Mouse (Mus musculus): ENCODE data around the gene Pcsk4.

Pcsk4 gene

DNA sequence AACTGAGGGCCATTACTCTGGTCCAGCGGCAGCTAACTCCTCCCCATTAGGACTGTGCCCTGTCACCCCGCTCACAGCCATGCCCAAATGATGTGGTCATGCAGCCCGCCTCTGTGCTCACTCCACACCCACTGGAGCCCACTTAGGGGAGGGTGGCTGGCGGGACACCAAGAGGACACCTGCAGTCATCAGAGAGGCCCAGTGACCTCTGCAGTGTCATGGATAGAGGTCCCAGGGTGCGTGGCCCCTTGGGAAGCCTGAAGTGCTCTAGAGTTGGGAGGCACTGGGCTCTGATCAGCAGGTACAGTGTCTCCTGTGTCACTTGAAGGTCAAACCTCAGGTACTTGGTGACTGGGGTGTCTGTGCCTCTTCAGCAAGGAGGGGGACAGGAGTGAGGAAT, 32.5 kb downstream of the Pcsk4 start:
- DNase-seq (ENCODE audit: low spot score), result no peak

DNA sequence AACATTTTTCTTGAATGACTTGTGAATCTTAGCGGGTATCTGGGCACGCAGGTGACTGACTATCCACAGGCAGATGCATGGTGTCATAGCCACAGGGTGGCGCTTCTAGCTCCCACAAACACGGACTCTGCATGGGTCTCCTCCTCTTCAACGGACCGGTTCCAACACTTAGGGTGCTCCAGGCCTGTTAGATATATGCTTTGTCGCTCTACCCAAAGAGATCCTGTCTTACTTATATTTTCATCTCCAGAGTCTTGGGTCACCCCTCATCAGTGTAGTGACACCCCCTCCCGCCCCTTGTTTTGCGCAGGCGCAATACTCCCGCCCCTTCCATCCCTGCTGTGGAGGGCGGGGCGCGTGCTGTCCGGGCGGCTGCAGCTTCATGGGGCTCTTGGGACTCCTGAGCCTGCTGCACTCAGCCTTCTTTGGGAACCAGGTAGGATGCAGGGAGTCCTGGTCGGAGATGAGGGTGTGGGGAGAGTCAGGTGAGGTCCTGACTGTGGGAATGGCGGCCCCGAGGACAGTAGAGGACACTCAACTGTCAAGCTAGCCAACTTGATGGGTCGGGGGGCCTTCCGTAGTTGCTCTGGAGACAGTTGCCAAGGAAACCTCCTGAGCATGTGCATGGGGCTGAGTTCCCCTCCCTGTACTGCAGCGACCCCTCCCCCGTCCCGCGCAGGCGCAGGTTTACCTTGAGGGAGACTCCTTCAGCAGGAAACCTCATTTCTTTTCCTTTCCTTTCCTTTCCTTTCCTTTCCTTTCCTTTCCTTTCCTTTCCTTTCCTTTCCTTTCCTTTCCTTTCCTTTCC, 33.5 kb downstream of the Pcsk4 start, which contains the start of gene Apc2:
Gene Apc2, plus strand, starts transcription at position 360 of the 808 bp plus-strand sequence.
- peak; percentile 71 for DNase-seq (ENCODE audit: low spot score)

GRCm38 (mm10) chr10:80294788-80295303, 34.5 kb downstream of the Pcsk4 start:
- no peak for DNase-seq (ENCODE audit: low spot score)

DNA sequence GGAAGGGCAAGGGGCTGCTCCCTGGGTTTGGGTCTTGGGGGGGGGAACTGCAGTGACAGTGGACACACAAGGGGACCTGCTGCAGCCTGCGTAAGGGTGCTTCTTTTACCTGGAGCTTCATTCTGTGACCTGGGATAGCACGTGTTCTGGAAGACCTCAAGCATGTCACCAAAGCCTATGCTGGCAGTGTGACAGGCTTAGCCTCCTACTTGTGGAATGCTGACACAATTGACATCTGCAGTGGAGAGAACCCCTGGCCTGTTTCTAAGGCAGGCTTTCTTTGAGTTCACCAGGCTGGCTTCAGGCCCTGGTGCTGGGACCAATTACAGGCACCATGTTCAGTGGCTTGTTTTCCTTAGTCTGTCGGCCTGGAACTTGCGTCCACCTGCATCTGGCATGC, 35.0 kb downstream of the Pcsk4 start:
- DNase-seq (ENCODE audit: low spot score), result no peak

DNA sequence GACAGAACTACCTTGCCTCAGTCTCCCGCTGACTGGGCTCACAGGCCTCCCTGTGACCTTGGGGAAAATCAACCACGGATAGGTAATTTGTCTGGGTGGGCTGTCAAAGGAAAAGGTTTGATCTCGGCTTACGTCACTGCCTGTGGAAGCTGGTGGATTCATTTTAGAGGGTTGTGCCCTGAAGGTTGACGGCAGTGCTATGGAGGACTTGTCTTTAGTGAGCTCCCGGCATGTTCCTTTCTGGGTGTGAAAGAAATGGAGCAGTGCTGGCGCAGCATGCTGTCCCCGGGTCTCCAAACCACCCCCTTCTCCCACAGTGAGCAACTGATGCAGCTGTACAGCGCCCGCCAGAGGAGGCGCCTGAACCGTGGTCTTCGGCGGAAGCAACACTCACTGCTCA, 36.0 kb downstream of the Pcsk4 start:
- DNase-seq (ENCODE audit: low spot score), result no peak

DNA sequence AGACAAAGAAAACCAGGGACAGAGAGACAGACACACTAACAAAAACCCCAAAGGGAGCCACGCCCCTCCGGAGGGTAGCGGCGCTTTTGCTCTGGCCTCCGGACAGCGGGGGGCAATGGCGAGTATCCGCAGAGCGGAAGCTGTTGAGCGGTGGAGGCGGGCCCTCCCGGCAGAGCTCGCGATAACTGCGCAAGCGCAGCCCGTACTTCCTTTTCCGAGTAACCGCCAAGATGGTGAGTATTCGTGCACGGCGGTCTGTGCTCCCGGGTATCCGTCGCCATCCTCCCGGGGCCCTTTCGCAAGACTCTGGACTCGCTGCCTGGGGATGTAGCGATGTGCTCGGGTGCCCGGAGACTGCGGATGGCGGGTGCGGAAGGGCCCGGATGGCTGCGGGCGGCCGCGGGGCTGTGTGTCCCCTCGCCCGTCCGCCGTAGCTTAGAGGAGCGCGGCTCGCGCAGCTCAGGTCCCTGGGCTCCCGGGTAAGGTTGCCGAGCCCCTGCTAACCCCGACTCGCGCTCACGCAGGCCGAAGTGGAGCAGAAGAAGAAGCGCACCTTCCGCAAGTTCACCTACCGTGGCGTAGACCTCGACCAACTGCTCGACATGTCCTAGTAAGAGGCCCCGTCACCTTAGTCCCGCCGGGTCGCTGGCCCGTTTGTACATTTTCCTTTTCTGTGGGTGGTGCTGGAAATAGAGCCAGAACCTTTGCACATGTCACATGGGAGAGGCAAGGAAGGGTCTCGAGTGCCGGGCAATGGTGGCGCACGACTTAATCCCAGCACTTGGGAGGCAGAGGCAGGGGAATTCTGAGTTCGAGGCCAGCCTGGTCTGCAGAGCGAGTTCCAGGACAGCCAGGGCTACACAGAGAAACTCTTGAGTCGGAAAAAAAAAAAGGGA, 36.8 kb downstream of the Pcsk4 start, which contains the start of gene Rps15:
Gene Rps15, plus strand, starts transcription at position 203 of the 896 bp plus-strand sequence.
- peak; percentile 84 for DNase-seq (ENCODE audit: low spot score)

DNA sequence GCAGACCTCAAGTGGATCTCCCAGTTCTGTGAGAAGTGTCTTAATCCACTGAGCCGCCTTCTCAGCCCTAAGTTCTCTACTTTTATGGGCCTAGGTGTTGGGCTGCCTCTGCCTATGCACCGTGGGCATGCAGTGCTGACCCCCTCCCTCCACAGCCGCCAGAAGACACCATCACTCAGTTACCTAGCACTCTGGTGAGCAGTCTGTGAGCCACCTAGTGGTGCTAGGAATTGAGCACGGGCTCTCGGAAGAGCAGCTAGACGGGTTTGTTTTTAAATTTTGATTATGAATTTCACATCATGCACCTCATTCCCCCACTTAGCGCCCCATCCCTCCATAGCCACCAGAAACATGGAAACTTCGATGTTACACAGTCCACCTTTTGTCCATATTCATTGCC, 40.6 kb downstream of the Pcsk4 start:
- DNase-seq (ENCODE audit: low spot score), result no peak

GRCm38 (mm10) chr10:80288097-80288496, 41.2 kb downstream of the Pcsk4 start:
- no peak for DNase-seq (ENCODE audit: low spot score)

DNA sequence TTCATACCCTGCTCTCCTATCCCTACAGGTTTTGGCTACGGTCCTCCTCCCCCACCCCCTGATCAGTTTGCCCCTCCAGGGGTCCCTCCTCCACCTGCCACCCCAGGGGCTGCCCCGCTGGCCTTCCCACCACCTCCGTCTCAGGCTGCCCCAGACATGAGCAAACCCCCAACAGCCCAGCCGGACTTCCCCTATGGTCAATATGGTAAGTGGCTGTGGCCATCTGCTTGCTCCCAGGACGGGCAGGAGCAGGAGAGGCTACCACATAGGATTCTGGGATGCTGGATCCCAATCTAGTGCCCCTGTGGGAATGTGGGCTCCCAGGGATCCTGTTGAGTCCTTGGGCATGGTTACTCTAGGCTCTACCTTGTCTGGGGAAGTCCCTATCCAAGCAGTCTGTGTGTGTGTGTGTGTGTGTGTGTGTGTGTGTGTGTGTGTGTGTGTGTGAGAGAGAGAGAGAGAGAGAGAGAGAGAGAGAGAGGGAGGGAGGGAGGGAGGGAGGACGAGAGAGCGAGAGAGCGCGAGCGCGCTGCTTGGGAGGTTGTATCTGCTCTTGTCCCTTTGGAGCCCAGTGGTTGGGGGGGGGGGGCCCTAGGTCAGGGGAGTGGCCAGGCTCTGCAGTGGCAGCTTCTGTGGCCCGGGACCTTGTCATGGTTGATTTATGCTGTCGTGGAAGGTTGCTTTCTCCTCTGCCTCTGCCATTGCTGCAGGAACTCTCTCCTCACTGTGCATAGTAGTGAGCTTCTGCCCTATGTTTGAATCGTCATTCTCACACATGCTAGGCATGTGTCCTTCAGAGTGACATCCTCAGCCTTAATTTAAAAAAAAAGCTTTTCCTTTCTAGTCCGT, 43.9 kb downstream of the Pcsk4 start:
- DNase-seq (ENCODE audit: low spot score), result no peak

- no peak for DNase-seq (ENCODE audit: low spot score)
Measured at GRCm38 (mm10) chr10:80282481-80283441, 46.5 kb downstream of the Pcsk4 start.

GRCm38 (mm10) chr10:80281921-80282371, 47.4 kb downstream of the Pcsk4 start:
- no peak for DNase-seq (ENCODE audit: low spot score)

- DNase-seq (ENCODE audit: low spot score), result no peak
Measured at GRCm38 (mm10) chr10:80281304-80281703, 48.0 kb downstream of the Pcsk4 start.

- DNase-seq (ENCODE audit: low spot score), result no peak
Measured at GRCm38 (mm10) chr10:80279273-80279672, 50.0 kb downstream of the Pcsk4 start.

DNA sequence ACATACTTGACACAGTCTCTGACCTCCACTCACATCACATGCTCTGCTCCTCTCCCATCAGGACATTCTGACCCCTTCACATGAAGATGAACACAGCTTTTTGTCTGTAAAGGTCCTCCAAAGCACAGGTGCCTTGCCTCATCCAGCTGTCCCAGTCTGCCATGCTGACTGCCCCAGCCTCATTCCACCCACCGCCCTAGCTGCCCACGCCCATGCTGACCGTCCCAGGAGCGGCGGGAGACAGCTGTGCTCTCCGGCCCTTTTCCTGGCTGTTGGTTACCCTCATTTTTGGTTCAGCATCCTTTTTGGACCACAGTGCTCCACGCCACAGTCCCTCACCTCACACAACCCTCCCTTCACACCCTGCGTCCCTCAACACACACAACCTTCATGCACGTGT, 50.9 kb downstream of the Pcsk4 start:
- no peak for DNase-seq (ENCODE audit: low spot score)

DNA sequence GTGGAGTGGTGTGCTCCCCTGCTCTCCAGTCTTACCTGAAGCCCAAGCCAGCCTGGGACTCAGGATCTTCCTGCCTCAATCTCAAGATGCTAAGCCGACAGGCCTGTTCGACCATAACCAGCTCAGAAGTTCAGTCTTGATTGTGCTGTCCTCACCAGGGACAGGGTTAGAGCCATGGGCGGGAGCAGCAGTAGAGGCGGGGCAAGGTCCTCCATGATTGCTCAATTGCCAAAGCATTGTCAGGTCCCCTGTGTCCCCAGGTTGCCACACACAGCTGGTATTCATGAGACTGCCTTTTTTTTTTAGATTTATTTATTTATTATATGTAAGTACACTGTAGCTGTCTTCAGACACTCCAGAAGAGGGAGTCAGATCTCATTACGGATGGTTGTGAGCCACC, 53.1 kb downstream of the Pcsk4 start:
- no peak for DNase-seq (ENCODE audit: low spot score)

- DNase-seq (ENCODE audit: low spot score), result no peak
Measured at GRCm38 (mm10) chr10:80273847-80274246, 55.5 kb downstream of the Pcsk4 start.

- no peak for DNase-seq (ENCODE audit: low spot score)
Measured at GRCm38 (mm10) chr10:80271870-80272585, 57.3 kb downstream of the Pcsk4 start.
